Mouse (Mus musculus) kidney, embryonic 16.5 days (tissue): ENCODE results near the gene Gm11042. TPM values are rescaled to one million over a fixed set of nuclear protein-coding genes. Genes with fewer than 3 reads are reported as not detected.

Experiments used
- ATAC-seq: fragments of 200-750 bp; cut with Nextera tagmentation; 2 replicates; pipeline ENCODE4 v1.8.0; 2017; ENCODE audit warnings: moderate TSS enrichment; ENCODE audit not compliant: low FRiP score, low TSS enrichment
- H3K27ac ChIP-seq: fragments of 300-500 bp; sonication (generic); 2 replicates; pipeline ENCODE4 v1.5.1; 2014; ENCODE audit warnings: low read length
- H3K27me3 ChIP-seq: fragments of 300-500 bp; sonication (generic); 2 replicates; pipeline ENCODE4 v1.6.1; 2014; ENCODE audit warnings: low read length, control low read depth, mixed read lengths; ENCODE audit not compliant: insufficient read depth
- H3K36me3 ChIP-seq: fragments of 300-500 bp; sonication (generic); 2 replicates; pipeline ENCODE4 v1.6.1; 2014; ENCODE audit warnings: low read length, control low read depth, mixed read lengths; ENCODE audit not compliant: insufficient read depth
- H3K4me1 ChIP-seq: fragments of 300-500 bp; sonication (generic); 2 replicates; pipeline ENCODE4 v1.6.1; 2014; ENCODE audit warnings: low read length, control low read depth, mixed read lengths; ENCODE audit not compliant: insufficient read depth
- H3K4me2 ChIP-seq: fragments of 300-500 bp; sonication (generic); replicated peaks from 2 replicates; pipeline ENCODE4 v1.6.1; 2014; ENCODE audit warnings: low read depth, low read length
- H3K4me3 ChIP-seq: fragments of 300-500 bp; sonication (generic); 2 replicates; pipeline ENCODE4 v1.5.1; 2014; ENCODE audit warnings: mild to moderate bottlenecking, low read length
- H3K9ac ChIP-seq: fragments of 300-500 bp; sonication (generic); replicated peaks from 2 replicates; pipeline ENCODE4 v1.6.1; 2014; ENCODE audit warnings: low read length
- H3K9me3 ChIP-seq: fragments of 300-500 bp; sonication (generic); 2 replicates; pipeline ENCODE4 v1.6.1; 2016; ENCODE audit warnings: low read length, control low read depth
- whole genome bisulfite sequencing: fragments of 180-500 bp; shearing (Covaris S2); extraction: QIAGEN DNeasy Blood & Tissue Kit; methylation state at CpG from one replicate; pipeline ENCODE4 v1.1.7; 2014; 5-methylcytosine and 5-hydroxymethylcytosine counted together
- polyA plus RNA-seq: library from polyadenylated mRNA; unstranded; fragments of >200 nt; fragmentation: Nextera tagmentation; extraction: Ambion mirVana; gene quantifications from 2 replicates; pipeline ENCODE4 v1.2.1, GENCODE M21; 2015

The Gm11042 gene
- not detected in 2 replicates for polyA plus RNA-seq

- Histone ChIP-seq H3K27me3 (no peaks in the 10 kb centered on the region), H3K9ac (peak within 1 kb of the TSS; percentile 73), H3K4me3 (peak within 1 kb of the TSS; percentile 62), H3K36me3 (no peaks in the 10 kb centered on the region), H3K9me3 (no peaks in the 10 kb centered on the region), H3K4me1 (0 out of 2 replicates have a peak, but pooled peaks cover 2% of the 10 kb centered on the region), H3K27ac (peak within 1 kb of the TSS; percentile 45; the same call in 1 of the 2 replicates), H3K4me2 (peak within 1 kb of the TSS; percentile 71)
- WGBS = 29% methylated on average over 17 of the region's 18 CpGs
- ATAC-seq = peak; percentile 57
These were observed at the start of gene Gm11042 for GRCm38 (mm10) chr12:74316344-74316973. Gene Gm11042, minus strand, starts transcription at chr12:74316394.

GRCm38 (mm10) chr12:74364477-74364876, 48.3 kb upstream of the Gm11042 start:
- H3K4me2 ChIP-seq = no peak overlapping the region
- no peaks in the 10 kb centered on the region for H3K36me3 ChIP-seq
- H3K9me3 ChIP-seq = no peaks in the 10 kb centered on the region
- no peaks in the 10 kb centered on the region for H3K4me1 ChIP-seq
- 89% methylated on average over 7 of the region's 7 CpGs for WGBS
- no peak overlapping the region for H3K27ac ChIP-seq
- H3K9ac ChIP-seq = no peak overlapping the region
- no peak overlapping the region for H3K4me3 ChIP-seq
- no peak for ATAC-seq
- no peaks in the 10 kb centered on the region for H3K27me3 ChIP-seq

- no peaks in the 10 kb centered on the region for H3K27me3 ChIP-seq
- H3K4me2 ChIP-seq = no peak overlapping the region
- H3K4me3 ChIP-seq = no peak overlapping the region
- H3K9ac ChIP-seq = no peak overlapping the region
- no peak for ATAC-seq
- no peaks in the 10 kb centered on the region for H3K4me1 ChIP-seq
- 81% methylated on average over 6 of the region's 6 CpGs for WGBS
- no peaks in the 10 kb centered on the region for H3K9me3 ChIP-seq
- no peaks in the 10 kb centered on the region for H3K36me3 ChIP-seq
- H3K27ac ChIP-seq = no peak overlapping the region
These were observed 46.9 kb upstream of the Gm11042 start for GRCm38 (mm10) chr12:74363076-74363475.

GRCm38 (mm10) chr12:74362453-74362852, 46.3 kb upstream of the Gm11042 start:
- no peak overlapping the region for H3K4me2 ChIP-seq
- no peak overlapping the region for H3K27ac ChIP-seq
- 84% methylated on average over 2 of the region's 2 CpGs for WGBS
- ATAC-seq = no peak
- no peak overlapping the region for H3K9ac ChIP-seq
- no peaks in the 10 kb centered on the region for H3K36me3 ChIP-seq
- no peaks in the 10 kb centered on the region for H3K4me1 ChIP-seq
- no peak overlapping the region for H3K4me3 ChIP-seq
- no peaks in the 10 kb centered on the region for H3K9me3 ChIP-seq
- H3K27me3 ChIP-seq = no peaks in the 10 kb centered on the region

GRCm38 (mm10) chr12:74359791-74360190, 43.6 kb upstream of the Gm11042 start:
- Histone ChIP-seq H3K36me3 (no peaks in the 10 kb centered on the region), H3K4me3 (no peak overlapping the region), H3K4me1 (no peaks in the 10 kb centered on the region), H3K9me3 (no peaks in the 10 kb centered on the region), H3K27me3 (no peaks in the 10 kb centered on the region), H3K4me2 (no peak overlapping the region), H3K27ac (no peak overlapping the region), H3K9ac (no peak overlapping the region)
- WGBS = 79% methylated on average over 5 of the region's 5 CpGs
- ATAC-seq = no peak

- Histone ChIP-seq H3K9me3 (no peaks in the 10 kb centered on the region), H3K4me2 (no peak overlapping the region), H3K9ac (no peak overlapping the region), H3K4me3 (no peak overlapping the region), H3K27ac (no peak overlapping the region), H3K27me3 (no peaks in the 10 kb centered on the region), H3K4me1 (no peaks in the 10 kb centered on the region), H3K36me3 (no peaks in the 10 kb centered on the region)
- ATAC-seq = no peak
- 30% methylated on average over 6 of the region's 6 CpGs for WGBS
These were observed 41.6 kb upstream of the Gm11042 start for GRCm38 (mm10) chr12:74357806-74358205.

GRCm38 (mm10) chr12:74342720-74343119, 26.5 kb upstream of the Gm11042 start:
- Histone ChIP-seq H3K4me3 (no peak overlapping the region), H3K27me3 (no peaks in the 10 kb centered on the region), H3K9ac (no peak overlapping the region), H3K4me1 (0 out of 2 replicates have a peak, but pooled peaks cover 3% of the 10 kb centered on the region), H3K36me3 (no peaks in the 10 kb centered on the region), H3K9me3 (no peaks in the 10 kb centered on the region), H3K4me2 (no peak overlapping the region), H3K27ac (no peak overlapping the region)
- ATAC-seq = no peak
- 31% methylated on average over 3 of the region's 3 CpGs for WGBS

- no peak overlapping the region for H3K27ac ChIP-seq
- 58% methylated on average over 2 of the region's 2 CpGs for whole genome bisulfite sequencing
- no peaks in the 10 kb centered on the region for H3K27me3 ChIP-seq
- no peaks in the 10 kb centered on the region for H3K9me3 ChIP-seq
- H3K4me2 ChIP-seq = no peak overlapping the region
- H3K36me3 ChIP-seq = no peaks in the 10 kb centered on the region
- no peak for ATAC-seq
- 0 out of 2 replicates have a peak, but pooled peaks cover 3% of the 10 kb centered on the region for H3K4me1 ChIP-seq
- no peak overlapping the region for H3K9ac ChIP-seq
- no peak overlapping the region for H3K4me3 ChIP-seq
These were observed 23.9 kb upstream of the Gm11042 start for GRCm38 (mm10) chr12:74340070-74340469.

GRCm38 (mm10) chr12:74333706-74334105, 17.5 kb upstream of the Gm11042 start:
- H3K36me3 ChIP-seq = no peaks in the 10 kb centered on the region
- no peak overlapping the region for H3K9ac ChIP-seq
- no peaks in the 10 kb centered on the region for H3K9me3 ChIP-seq
- no peaks in the 10 kb centered on the region for H3K27me3 ChIP-seq
- H3K27ac ChIP-seq = no peak overlapping the region
- ATAC-seq = no peak
- H3K4me1 ChIP-seq = no peaks in the 10 kb centered on the region
- no peak overlapping the region for H3K4me3 ChIP-seq
- 92% methylated on average over 6 of the region's 6 CpGs for WGBS
- H3K4me2 ChIP-seq = no peak overlapping the region

- H3K27me3 ChIP-seq = no peaks in the 10 kb centered on the region
- no peak overlapping the region for H3K4me2 ChIP-seq
- 25% methylated on average over 13 of the region's 13 CpGs for WGBS
- ATAC-seq = no peak; the same call in 1 of the 2 replicates
- H3K4me3 ChIP-seq = no peak overlapping the region
- H3K4me1 ChIP-seq = no peaks in the 10 kb centered on the region
- no peak overlapping the region for H3K27ac ChIP-seq
- no peaks in the 10 kb centered on the region for H3K9me3 ChIP-seq
- H3K9ac ChIP-seq = no peak overlapping the region
- H3K36me3 ChIP-seq = no peaks in the 10 kb centered on the region
These were observed 16.8 kb upstream of the Gm11042 start for GRCm38 (mm10) chr12:74333016-74333415.
